Mouse (Mus musculus) gastrocnemius, postnatal 10 days (tissue): ENCODE measurements at regions not wholly inside any gene's neighbourhood (a gene's known extent, or its start where the extent isn't known, plus 50 kb on each side); places are given as distances from the start of the nearest gene placed in this dataset.
A peak's percentile ranks its signal among the peaks of the same experiment; 100 is the strongest.

ENCODE experiments used
- DNase-seq: peaks from one replicate; pipeline ENCODE4 v3.0.0; 2021; ENCODE audit warnings: mixed read lengths

DNA sequence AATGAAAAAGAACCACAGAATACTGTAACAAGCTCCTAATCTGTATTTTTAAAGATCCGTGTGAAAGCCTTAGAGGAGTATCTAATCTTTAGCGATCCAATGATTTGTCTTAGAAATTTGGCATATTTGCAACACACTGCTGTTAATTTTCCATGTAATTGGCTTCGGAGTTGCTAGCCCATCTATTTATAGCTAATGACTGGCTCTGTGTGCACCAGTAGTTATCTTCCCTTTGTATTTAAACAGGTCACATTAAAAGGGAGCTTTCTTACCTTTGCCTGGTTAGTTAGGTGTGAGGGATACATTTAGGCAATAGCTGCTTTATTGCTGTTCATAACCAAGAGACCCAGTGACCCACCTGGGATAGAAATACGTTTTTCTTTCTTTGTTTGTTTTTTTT, 256.3 kb upstream of the Mme start:
- no peak for DNase-seq

DNA sequence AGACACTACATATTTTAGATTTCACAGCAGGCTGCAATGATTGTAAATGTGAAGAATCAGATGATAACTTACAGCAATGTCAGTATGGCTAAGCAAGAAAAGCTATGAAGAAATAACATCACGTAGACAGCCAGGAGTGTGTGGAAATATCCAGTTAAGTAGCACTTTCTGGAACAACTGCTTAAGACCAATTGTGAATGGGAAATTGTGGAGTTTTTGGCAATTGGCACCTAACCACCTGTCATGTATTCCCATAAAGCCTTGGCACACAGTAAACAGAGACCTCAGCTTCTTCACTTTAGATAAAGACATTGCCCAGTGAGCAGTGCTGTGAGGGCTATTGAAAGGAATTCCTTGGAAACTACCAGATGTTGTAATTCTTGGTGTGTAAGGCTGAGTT, 264.4 kb upstream of the Mme start:
- DNase-seq, result no peak

DNA sequence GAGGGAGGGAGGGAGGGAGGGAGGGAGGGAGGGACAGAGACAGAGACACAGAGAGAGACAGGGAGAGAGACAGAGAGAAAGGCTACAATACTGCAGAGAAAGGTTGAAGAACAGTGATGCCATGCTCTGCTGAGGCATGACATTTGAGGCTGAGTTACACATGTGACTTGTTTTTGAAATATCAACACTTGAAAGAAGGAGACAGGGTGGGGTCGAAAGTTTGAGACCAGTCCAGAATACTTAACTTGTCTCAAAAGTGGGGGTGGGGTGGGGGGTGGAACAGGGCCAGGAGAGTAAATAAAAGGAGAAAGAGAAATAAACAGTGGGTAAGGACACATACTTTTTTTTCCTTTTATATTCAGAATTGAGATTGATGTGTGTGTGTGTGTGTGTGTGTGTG, 278.1 kb upstream of the Mme start:
- no peak for DNase-seq

DNA sequence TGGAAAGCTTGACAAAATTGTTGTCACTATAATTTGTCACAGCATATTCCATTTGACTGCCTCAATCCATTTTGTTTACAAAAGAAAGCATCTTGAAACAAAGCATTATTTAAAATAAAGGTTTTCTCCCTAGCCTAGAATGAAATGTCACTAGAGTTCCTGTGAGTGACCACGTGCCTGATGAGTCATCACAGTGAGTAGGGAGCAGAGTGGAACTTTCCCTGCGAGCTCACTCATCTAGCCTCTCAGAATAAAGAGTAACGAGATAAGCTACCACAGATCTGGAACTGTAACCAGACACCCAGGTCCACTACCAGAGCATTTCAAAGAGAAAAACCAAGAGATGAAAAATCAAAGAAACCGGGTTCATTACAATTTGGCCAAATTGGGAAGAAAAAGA, 278.7 kb upstream of the Mme start:
- no peak for DNase-seq

DNA sequence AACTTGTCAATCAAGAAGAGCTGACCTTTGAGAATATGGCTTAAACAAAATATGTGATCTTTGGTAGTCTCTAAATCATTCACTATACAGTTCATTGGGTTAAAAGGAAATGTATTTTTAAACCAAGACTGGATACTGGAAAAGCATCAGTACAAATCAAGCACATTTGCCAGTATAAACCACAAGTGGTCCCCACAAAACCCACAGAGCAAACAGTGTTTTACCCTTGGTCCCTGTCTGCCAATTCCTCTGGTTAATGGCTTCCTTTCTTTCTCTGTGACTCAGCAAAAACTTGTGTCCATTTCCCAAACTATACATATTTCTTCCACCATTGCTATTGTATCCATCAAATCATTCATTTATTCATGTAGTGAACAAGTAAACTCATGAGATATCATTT, 296.0 kb upstream of the Mme start:
- DNase-seq, result no peak

DNA sequence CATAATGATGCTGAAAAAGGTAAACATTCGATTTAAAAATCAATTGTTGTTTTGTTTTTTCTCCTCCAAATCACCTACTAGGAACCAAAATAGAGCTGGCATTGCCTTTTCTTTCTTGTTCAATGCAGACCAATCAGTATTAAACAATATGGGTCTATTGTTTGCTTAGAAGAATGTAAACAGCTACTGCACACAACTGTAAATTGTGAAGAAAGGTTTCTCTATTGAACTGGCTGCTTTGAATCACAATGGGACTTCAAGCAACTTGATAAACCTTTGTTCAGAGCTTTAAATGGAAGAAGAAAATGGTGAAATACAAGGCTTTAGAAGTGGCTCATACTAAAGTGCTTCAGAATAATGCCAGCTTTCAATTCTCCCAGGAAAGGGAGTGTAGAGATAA, 302.7 kb upstream of the Mme start:
- no peak for DNase-seq

DNA sequence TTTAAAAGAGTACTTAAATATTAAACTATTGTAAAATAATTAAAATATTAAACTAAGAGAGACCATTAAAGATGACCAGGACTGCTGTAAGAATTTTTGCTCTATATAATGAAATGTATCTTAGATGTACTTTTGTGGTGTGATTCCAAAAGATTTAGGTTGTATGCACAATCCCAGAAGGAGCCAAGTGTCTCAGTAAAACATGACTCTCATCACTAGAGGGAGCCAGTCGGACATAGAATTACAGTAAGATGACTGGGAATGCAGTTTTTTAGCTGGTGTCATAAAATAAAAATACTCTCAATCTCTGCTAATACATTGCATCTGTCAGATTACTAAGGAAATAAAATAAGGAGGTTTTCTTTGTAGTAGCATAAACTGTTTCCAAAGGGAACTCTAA, 316.9 kb upstream of the Mme start:
- no peak for DNase-seq

DNA sequence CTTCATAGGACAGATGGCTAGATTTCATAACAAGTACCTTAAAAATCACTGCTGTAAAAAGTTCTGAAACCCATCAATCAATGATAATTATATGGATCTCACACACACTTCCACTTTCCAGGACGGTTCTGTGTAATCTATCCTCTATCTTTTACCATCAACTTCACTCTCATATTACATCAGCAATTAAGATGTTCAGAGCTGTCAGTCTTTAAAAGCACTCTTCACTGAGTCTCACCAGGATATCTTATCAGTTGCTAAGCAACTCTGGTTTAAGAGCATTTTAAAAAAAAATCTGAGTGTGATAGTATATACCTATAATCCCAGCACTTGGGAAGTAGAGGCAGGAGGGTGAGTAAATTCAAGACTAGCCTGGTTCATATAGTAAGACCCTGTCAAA, 312.0 kb upstream of the Gpr149 start:
- DNase-seq, result no peak

DNA sequence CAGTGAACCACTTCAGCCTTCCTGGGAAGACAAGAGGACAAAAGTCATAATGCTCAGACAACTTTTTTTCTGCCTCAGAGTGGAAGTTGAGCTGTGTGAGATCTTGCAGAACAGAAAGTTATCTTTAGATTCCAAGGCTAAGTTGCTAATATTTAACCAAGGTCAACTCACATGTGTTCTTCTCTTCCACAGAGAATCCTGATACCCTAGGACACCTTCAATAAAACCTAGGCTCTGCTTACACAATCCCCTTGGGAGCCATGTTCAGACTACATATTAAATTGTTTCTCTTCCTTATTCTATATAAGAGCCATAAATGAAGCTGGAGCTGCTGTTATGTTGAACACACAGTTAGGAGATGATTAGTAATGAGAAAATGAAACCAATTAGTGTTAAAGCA, 280.2 kb upstream of the Gpr149 start:
- DNase-seq, result no peak

DNA sequence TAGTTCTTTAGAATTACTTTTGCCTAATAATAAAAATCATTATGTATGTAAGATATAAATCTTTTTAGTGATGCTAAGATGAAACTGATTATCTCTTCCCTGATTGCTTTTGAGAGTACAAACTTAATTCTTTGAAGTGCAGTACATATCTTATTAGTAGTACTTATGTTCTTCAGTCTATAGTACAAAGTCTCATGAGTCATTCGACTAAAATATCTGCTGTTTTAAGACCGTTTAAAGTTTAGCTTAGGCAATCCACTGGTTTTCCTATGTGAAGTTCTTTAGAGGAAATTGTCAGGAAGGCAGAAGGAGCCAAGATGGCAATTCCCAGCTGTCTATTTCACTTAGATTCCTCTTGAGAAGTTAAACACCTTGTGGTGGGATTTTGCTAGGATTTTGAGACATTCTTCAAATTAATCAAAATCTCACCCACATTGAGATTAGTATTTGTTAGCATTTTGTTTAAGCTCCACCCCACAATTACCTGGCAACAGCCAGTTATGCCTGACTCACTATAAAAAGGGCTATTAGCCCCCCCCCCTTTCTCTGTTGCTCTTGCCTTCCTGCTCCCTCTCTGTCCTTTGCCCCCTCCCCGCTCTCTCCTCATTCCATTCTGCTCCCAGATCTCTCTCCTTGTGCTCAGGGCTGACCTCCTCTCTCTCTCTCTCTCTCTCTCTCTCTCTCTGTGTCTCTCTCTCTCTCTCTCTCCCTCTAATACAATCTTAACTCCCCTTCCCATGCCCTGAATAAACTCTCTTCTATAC, 277.6 kb upstream of the Gpr149 start:
- DNase-seq, result no peak

DNA sequence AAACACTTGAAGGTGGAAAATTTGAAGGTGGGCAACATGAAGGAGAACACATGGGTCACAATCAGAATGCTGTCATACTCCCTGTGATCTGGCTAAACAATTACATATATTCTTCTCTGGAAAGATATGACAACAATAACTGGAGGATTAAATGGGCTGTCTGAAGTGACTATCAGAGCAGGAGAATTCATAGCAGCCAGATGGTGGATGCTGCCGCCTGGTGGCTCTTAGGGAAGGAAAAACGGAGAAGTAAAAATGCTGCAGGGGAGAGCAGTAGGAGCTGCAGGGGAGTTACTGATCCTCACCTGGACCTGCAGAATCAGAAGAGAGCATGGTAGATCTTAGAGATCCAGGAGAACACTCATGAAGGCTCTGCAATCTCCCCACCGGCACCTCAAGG, 255.8 kb upstream of the Gpr149 start:
- peak; percentile 6 for DNase-seq

DNA sequence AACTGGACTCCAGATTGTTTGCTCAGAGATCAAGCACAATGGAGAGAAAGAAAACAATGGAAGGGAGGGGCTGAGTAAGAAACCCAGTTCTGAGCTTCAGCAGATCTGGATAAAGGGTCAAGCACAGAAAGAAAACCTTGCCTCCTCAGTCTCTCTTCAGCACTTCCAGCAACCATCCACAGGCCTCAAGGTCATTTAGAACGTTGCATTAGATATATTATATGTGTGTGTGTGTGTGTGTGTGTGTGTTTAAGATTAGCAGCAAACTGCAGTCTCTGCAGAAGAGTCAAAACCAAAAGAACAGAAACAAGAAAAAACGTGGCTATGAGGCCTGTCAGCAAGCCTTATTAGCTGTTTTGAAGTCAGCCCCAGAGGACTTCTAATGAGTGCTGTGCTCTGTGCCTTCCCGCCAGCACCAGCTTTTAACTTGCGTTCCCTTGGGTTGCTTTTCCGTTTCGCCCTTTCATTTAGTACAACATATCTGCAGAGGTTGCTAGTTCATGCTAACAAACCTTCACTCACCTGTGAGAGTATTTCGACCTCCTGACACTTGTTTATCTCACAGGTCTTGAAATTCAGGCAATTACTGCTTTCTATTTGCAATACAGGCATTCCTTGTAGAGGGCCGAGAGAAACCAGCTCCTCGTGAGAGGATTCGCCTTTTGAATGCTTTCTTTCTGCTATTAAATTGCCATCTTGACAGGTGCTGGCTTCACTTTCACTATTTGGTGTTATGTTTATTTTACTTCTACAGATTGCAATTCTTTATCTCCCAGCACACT, 230.9 kb upstream of the Gpr149 start:
- no peak for DNase-seq

DNA sequence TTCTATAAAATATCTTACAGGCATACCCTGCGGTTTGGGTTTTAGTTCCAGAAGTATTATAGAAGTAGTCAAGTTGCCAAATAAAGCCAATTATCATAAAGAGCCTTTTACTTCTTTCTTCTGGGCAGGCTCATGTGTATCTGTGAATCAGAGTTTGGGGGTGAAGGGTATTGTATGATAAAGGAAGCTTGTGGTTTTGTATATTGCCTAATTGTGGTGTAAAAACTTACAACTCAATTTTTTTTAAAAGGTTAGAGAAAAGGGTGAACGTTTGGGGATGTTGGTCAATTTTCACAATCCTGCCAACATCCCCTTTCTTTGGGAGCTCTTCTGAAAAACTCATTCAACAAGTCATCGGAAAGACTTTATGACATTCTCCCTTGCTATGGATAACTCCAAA, 219.0 kb upstream of the Gpr149 start:
- DNase-seq, result no peak

DNA sequence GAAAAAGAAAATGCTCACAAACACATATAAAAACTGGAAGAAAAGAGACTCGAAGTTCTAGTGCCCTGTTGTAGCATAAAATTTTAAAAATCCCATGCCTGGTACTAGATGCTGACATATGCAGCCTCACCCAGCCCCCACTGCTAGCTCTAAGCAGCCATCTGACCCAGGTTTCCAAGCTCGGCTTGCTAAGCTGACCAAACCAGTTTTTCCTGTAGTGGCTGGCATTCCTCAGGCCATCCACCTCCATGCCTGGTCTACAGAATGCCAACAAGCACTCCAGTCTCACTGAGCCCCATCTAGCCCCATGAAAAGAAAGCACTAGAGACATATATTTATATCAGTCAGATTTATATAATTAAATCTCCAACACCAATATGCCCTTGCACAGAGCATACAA, 196.1 kb upstream of the Gpr149 start:
- no peak for DNase-seq

DNA sequence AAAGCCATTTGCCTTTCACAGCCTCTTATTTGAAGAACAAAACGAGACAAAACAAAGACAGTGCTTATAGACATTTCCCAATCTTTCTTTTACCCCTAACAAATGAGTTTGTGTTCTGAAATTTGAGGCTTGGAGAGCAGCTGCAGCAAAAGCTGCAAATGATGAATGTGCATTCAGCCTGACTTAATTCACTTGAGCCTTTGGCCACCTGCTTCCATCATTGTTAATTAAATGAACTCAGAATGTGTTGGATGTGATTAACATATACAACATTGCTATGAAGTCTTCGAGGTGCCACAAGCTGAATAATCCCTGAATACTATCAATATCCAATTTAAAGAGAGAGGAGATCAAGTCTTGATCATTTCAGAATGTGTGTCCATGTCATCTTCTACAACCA, 181.3 kb upstream of the Gpr149 start:
- DNase-seq, result no peak
